Mouse (Mus musculus): ENCODE measurements at regions not wholly inside any gene's neighbourhood (a gene's known extent, or its start where the extent isn't known, plus 50 kb on each side); places are given as distances from the start of the nearest gene placed in this dataset.
A peak's percentile ranks its signal among the peaks of the same experiment; 100 is the strongest.

DNA sequence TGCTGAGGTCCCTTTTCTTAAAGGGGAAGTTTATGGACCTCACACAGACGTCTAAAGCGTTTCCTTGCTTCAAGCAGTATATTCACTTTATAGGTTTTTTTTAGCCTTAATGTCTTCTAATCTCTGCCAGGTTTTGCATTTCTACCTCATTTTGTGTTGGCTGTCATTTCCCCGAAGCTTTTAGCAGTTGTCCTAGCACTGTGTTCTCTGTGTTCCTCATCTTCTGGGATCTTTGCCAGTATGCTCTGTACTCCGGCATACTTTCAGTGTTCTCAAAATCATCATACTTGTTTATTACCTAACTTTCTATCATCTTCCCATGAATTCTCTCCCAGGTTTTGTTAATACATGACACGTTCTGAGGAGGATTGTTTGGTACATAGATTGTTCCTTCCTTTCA is 333.5 kb upstream of the Lsamp start:
- DNase-seq: no peak

DNA sequence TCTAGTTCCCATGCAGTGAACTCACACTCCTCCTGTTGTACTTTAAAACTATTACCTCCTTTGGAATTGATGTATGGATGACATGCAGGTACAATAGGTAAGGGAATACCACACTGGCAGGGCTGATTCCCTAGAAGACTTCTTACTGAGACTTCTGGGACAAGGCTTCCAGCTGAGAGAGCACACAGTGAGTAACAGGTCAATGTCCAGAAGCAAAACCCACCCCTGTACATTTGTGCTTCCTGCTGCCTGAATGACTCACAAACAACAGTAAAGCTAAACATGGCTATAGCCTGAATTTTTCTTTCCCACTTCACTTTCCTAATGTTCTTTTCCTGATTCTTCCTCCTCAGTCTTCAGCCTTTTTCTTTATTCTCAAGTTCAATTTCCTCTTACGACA is 316.3 kb upstream of the Lsamp start:
- no peak for DNase-seq

DNA sequence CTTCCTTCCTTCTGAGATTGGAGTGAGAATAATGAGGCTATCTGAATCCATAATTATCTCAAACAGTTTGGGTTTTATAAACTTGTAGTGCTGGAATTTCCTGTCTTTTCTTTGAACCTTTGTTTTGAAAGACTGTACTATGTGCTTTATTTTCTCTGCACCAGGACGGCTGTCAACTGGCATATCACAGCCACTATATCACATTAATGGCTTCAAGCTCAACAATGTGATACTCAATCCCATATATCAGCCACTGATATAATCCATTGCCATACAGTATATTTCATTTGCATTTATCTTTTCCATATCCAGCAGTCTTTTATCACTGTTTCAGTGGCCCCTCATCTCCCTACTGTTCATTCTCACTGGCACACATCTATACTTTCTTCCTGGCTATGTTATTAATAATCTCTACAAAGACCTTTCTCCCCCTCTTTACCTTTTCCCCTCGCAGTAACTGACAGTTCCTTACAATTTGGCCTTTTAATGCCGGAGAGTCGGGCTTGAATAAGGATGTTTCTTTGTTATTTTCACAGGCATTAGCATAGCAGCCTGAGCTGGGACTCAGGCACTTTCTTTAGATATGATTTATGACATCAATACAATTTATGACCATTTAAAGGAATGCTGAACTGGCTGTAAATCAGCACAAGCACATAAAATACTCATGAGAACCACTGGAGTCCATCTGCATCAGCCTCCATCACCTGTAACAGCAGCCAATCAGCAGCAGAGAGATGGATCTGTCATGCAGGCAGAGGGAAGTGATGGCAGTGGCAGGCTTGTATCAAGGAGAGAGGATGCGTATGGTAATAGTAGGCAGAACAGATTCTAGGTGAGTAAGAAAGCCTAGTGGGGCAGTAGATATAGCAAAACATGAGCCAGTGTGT is 311.8 kb upstream of the Lsamp start:
- no peak for DNase-seq

DNA sequence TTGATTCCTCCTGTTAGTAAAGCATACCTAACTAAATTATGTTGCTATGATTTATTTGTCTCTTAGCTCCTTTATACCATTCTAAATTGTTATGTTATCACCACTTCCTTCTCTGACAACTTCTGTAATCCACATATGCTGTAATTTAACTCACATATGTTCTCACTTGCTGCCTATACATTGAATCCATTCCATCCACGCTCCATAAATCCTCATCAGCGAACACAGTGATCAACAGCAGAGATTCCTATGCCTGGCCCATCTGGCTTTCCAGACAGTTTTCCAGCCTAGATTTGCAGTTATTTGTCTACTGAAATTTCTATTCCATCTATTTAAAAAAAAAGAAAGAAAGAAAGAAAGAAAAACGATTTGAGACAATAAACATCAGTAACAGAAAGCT is 308.4 kb upstream of the Lsamp start:
- no peak for DNase-seq

DNA sequence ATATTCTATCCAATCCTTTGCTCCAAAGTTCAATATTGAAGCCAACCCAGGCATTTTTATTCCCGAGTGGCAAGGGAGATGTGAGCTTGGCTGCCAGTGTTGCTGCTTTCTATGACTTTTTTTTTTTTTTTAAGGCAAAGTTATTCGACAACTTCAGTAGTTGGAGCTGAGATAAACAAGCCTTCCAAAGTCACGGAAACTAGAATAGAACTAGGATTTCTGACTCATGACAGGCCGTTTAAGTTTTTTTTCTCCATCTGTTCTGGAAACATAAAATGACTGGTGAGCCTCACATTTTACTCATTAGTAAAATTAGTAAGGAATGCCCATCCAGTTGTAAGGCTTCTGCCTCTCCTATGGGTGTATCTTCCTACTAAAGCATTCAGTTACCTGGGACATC is 305.9 kb upstream of the Lsamp start:
- no peak for DNase-seq

DNA sequence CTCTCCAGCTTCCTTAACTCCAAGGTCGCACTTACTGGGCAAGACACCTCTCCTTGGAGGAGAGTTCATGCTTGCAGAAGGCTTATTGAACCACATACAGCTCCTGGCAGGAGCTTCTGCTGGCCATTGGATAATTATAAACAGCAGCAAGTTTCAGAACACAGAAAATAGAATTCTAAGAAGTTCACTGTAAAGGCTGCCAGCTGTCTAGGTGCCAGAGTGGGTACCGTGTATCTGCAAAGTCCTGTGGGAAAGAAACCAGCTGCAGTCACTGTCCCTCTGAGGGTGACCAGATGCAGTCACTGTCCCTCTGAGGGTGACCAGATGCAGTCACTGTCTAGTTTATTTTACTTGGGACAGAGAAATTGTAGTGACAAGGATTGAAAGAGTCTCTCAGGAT is 291.1 kb upstream of the Lsamp start:
- no peak for DNase-seq

DNA sequence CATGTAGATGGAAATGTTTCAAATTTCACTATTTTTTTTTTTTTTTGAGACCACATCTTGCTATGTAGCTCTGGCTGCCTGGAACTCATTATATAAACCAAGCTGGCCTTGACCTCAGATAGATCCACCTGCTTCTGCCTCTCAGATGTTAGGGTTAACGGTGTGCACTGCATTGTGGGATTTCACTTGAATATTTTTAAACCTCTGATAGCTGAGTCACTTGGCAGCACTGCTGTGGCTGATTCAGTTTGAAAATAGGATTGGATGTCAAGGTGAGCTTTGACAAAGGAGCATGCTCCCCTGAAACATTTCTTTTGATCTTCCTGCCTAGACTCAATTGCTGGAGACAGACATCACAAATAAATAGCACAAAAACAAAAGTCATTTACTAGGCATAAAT is 288.3 kb upstream of the Lsamp start:
- DNase-seq: no peak

DNA sequence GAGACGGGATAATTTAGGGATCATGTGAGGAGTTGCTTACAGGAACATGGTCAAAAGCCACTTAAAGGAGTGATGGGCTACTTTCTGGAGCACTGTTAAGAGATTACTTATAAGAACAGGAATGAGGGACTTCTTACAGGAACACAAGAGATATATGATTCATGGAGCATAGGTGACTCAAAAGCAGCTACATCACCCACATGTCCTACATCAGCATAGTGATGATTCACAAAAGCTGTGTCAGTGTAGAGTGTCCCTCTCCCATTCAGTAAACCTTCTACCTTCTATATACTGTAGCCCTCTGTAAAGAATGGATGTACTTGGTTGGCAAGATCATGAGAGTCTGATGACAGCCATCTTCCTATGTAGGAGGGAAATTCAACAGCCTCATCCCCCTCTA is 285.0 kb upstream of the Lsamp start:
- no peak for DNase-seq

DNA sequence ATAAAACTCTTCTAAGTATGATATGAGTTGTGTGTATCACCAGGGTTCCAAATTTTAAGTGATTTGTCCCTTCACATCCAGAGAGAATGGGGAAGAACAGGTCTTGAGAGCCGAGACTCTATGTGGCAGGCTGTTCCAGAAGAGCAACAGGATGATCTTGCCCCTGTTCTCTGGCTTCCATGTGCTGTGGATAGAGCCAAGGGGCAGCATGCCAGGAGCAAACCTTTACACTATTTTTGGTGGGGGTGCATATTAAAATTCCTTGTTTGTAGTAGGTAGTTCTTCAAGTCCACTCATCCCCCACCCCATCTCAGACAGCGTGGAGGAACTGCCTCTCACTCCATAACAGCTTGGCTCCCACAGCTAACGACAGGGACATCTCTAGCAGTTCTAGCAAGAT is 278.0 kb upstream of the Lsamp start:
- no peak for DNase-seq

DNA sequence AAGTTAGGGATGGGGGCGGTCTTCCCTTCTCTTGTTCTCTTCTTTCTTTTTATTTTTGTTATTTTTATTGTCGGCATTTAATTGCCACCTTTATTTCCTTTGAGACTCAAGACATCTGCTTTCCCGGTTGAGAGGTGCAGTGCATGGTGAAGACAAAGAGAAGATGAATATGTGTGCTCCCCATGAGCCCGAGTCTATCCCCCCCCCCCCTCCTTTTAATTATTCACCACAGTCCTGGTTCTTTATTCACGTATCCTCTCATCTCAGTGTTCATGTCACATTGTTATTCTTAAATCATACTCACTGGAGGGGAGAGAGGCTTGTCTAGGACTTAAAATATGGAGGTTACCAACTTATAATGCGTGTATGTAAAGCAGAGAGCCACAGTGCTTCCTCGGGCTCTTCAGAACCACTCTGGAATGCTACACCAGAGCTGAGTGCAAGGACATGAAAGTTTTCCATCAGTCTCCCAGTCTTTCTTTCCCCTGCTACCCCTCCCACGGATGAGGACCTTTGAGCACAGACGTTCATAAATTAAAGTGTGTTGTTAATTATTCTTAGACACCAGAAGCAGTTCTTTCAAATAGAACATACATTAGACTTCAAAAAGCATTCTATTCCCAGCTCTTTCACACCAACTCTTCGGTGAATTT is 274.6 kb upstream of the Lsamp start:
- DNase-seq: peak; percentile 5 to 15

DNA sequence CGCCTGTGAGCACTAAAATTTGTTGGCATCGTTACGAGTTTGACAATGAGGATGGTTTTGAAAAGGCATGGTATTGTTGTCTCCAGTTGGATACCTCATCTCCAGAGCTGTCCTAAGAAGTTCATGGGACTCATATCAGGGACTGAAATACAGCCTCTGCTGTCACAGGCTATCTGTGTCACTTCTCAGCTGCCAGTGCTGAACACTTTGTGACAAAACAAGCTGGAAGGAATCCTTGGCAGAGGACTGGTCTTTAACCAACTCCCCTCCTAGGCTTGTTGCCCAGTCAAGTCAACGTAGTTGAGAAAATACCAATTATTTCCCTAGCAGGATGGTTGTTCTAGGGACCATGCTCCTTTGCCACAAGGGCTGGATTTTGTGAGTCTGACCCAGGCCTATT is 256.6 kb upstream of the Lsamp start:
- DNase-seq: no peak

DNA sequence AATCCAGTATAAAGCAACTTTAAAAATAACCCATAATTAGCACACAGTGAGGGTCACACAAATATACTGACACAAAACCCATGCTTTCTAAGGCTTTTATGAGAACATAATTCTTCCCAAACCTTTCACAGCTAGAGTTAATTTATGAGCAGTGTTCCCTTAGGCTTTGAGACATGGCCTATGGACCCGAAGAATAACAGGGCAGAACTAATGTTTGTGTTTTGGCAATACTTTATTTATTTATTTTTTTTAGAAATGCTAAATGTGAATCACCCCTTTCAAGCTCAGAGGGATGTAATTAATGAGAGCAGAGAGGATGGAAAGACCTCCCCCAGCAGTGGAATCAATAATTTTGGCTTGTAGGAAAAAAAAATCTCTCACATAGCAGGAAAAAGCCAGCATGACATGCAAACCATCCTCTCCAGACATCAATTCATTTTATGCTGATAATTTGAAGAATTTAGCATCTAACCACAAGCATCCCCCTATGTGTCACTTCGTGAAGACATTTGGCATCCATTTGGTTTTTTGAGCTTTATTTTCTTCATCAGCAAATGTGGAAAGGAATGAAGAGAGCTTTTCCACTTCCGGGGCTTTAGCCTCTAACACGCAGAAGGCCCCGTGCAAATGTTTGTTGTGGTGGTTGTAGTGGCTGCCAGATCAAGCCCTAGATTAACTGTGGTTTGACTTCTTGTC is 238.0 kb upstream of the Lsamp start:
- DNase-seq: peak; percentile 29 to 43

DNA sequence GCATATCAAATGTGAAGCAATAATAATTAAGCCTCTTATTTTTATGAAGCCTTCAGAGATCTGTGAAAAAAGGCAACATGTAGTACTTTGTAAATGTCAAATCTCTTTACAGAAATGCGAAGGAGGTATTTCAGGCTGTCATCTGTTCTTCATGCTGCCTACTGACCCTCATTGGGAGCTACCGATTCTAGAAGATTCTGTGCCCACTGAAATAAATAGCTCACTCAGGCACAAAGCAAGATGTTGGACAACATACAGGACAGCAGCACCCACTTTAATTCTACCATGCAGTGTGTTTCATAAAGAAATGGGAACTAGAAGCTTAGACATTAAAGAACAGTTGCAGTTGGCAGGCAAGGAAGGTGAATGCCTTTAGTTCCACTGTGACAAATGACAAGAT is 232.4 kb upstream of the Lsamp start:
- no peak for DNase-seq

DNA sequence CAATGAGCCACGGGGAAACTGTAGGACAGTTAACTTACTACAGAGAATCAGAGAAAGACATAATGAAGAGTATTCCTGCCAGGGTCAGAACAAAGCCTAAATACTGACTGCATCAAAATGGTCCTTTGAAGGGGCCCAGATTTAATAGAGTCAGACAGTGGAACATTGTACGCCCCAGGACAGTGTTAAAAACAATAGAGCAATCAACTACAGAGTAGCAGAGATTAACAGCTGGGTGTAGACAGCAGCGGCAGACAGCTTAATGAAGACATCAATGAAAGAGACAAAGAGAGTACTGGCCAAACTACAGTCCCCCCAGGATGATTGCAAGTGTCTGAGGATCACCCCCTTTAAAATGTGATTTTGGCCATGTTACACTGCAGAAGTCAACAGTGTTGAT is 183.1 kb upstream of the Lsamp start:
- DNase-seq: no peak

DNA sequence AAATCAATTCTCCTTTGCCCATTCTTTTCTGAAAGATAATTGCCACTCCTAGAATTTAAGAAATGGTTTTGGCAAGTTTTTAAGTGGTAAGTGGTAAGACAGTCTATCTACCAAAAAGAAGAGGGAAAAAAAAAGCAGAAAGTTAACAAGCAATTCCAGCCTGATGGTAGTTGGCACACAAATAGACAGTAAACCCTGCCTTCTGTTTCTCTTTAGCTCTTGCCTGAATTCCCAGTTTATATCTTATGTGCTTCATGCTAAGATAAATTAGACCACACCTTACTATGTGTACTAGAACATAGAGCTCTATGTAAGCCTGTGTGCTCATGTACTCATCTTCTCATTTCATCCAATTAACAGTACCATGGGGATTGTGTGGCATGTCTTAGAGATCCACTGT is 164.0 kb upstream of the Lsamp start:
- no peak for DNase-seq

DNA sequence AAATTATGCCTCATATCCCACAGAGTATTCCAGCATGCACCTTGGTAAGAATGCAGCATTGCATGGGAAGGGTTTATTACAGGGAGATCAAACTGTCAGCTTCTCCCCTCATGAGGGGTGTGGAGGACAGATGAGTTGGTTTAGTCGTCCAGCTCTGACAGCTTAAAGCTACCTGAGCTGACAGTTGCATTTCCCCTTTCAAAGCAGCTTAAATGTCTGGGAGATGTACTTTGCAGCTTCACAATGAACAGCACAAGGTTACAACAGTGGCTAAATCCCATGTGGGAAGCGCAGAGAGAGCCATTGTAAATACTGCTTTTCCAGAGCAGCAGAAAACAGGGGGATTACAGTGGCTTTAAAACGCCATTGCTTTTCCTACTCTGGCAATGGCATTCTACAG is 149.9 kb upstream of the Lsamp start:
- DNase-seq: no peak

DNA sequence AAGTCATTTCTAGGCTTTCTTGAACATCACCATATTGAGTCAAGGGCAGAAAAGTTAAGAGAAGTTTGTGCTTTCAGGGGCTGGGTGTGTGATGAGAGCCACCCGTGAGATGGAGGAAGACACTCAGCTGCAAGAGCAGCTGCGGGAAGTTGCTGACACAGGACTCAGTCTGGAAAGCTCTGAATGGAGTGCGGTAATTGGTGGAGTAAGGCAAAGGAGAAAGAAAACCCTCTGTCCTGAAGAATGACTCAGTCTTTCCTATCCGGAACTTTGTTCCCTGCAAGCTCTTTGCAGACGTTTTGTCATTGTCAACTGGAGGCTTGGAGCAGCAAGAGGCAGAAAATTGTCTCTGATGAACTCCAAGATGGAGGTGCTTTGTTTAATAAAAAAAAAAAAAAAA is 102.6 kb upstream of the Lsamp start:
- DNase-seq: no peak

DNA sequence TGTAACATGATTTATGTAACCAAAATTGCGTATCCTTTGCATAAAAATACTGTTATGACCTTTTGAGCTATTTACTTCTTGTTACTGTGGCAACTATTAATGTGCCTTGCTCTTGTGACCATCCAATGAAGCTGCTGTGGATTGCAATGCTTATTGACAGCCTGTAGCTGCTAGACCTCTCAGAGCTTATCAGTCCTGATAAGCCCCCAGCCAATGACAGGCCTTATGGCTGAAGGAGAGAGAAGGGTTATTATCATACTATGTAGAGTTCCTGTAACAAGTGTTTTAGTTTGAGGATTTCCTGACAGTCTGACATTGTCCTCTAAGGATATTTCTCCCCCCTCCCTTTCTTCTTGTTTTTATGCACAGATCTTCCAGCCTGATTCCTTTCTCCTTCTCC is 96.2 kb upstream of the Lsamp start:
- DNase-seq: no peak
